Mouse (Mus musculus) MEL (cell line): Measurements from ENCODE around the gene Nt5c1a. TPM values are rescaled to one million over a fixed set of nuclear protein-coding genes. Genes with fewer than 3 reads are reported as not detected.

Experiments
- DNase-seq: peaks from one replicate; pipeline ENCODE4 v3.0.0; 2011; ENCODE audit warnings: low read depth, low spot score
- H3K27ac ChIP-seq: 2 replicates; pipeline ENCODE4 v1.5.1; 2012; ENCODE audit warnings: low read depth, mild to moderate bottlenecking, control low read depth, low read length, moderate library complexity; ENCODE audit not compliant: control insufficient read depth
- H3K27me3 ChIP-seq, 2 experiments: fragments of 150-350 bp in 1 of 2; sonication (generic) in 1 of 2; 2 replicates each; pipeline ENCODE4 v1.6.1; 2012; ENCODE audit warnings: low read length in 2 of 2, mild to moderate bottlenecking in 2 of 2, improper control_type of control experiment in 1 of 2, moderate library complexity in 1 of 2; ENCODE audit not compliant: insufficient read depth in 2 of 2, control insufficient read depth in 1 of 2
- H3K36me3 ChIP-seq, 2 experiments: 2 replicates each; pipeline ENCODE4 v1.6.1; 2012 to 2014; ENCODE audit warnings: low read length in 2 of 2, improper control_type of control experiment in 1 of 2, inconsistent platforms in 1 of 2, mild to moderate bottlenecking in 1 of 2; ENCODE audit not compliant: insufficient read depth in 2 of 2, control insufficient read depth in 1 of 2
- H3K4me1 ChIP-seq, 2 experiments: fragments of 150-350 bp in 1 of 2; sonication (generic) in 1 of 2; 2 replicates each; pipeline ENCODE4 v1.6.1; 2012; ENCODE audit warnings: low read length in 2 of 2, improper control_type of control experiment in 1 of 2, mild to moderate bottlenecking in 1 of 2; ENCODE audit not compliant: insufficient read depth in 2 of 2, control insufficient read depth in 1 of 2
- H3K4me3 ChIP-seq, 2 experiments: fragments of 150-350 bp in 1 of 2; sonication (generic) in 1 of 2; 2 replicates each; pipeline ENCODE4 v1.5.1; 2012; ENCODE audit warnings: low read depth in 2 of 2, low read length in 2 of 2, mild to moderate bottlenecking in 2 of 2, moderate library complexity in 2 of 2, control low read depth in 1 of 2, improper control_type of control experiment in 1 of 2; ENCODE audit not compliant: control insufficient read depth in 1 of 2, insufficient read depth in 1 of 2
- H3K79me2 ChIP-seq: 2 replicates; pipeline ENCODE4 v1.6.1; 2012; ENCODE audit warnings: mild to moderate bottlenecking, low read length, moderate library complexity; ENCODE audit not compliant: control insufficient read depth, poor library complexity, insufficient read depth
- H3K9ac ChIP-seq: 2 replicates; pipeline ENCODE4 v1.6.1; 2012; ENCODE audit warnings: low read depth, mild to moderate bottlenecking, control low read depth, low read length, moderate library complexity; ENCODE audit not compliant: control insufficient read depth, poor library complexity, severe bottlenecking
- H3K9me3 ChIP-seq: fragments of 150-350 bp; sonication (generic); replicated peaks from 2 replicates; pipeline ENCODE4 v1.6.1; 2012; ENCODE audit warnings: mild to moderate bottlenecking, low read length, improper control_type of control experiment, moderate library complexity; ENCODE audit not compliant: insufficient read depth
- CHD1 ChIP-seq: IDR thresholded peaks from 2 replicates; pipeline ENCODE4 v1.6.1; 2012; ENCODE audit warnings: low read depth, mild to moderate bottlenecking, inconsistent platforms, low read length, improper control_type of control experiment
- CTCF ChIP-seq, 3 experiments: IDR thresholded peaks in 2 of 3; conservative IDR thresholded peaks in 1 of 3; 2 replicates each; pipeline ENCODE4 v1.5.1; 2011 to 2012; ENCODE audit warnings: low read length in 3 of 3, low read depth in 2 of 3, mild to moderate bottlenecking in 2 of 3, improper control_type of control experiment in 1 of 3, inconsistent platforms in 1 of 3, mixed read lengths in 1 of 3, moderate library complexity in 1 of 3; ENCODE audit not compliant: control insufficient read depth in 1 of 3, insufficient read depth in 1 of 3, poor library complexity in 1 of 3, severe bottlenecking in 1 of 3
- ELF1 ChIP-seq: IDR thresholded peaks from 2 replicates; pipeline ENCODE4 v1.6.1; 2014; ENCODE audit warnings: low read depth, mild to moderate bottlenecking, inconsistent platforms, low read length, improper control_type of control experiment, moderate library complexity
- EP300 ChIP-seq, 2 experiments: IDR thresholded peaks; 2 replicates each; pipeline ENCODE4 v1.6.1; 2011; ENCODE audit warnings: improper control_type of control experiment in 2 of 2, low read length in 2 of 2, low read depth in 1 of 2, mild to moderate bottlenecking in 1 of 2
- ETS1 ChIP-seq: IDR thresholded peaks from 2 replicates; pipeline ENCODE4 v1.6.1; 2012; ENCODE audit warnings: low read depth, mild to moderate bottlenecking, inconsistent platforms, low read length, improper control_type of control experiment, moderate library complexity
- GABPA ChIP-seq: IDR thresholded peaks from 2 replicates; pipeline ENCODE4 v1.6.1; 2012; ENCODE audit warnings: low read depth, mild to moderate bottlenecking, inconsistent platforms, low read length, improper control_type of control experiment, moderate library complexity
- GATA1 ChIP-seq: IDR thresholded peaks from 2 replicates; pipeline ENCODE4 v1.6.1; 2011; ENCODE audit warnings: low read depth, low read length, improper control_type of control experiment
- JUND ChIP-seq: IDR thresholded peaks from 2 replicates; pipeline ENCODE4 v1.6.1; 2011; ENCODE audit warnings: low read depth, mild to moderate bottlenecking, improper control_type of control experiment, low read length
- KAT2A ChIP-seq: conservative IDR thresholded peaks from 2 replicates; pipeline ENCODE4 v1.6.1; 2012; ENCODE audit warnings: low read depth, low read length, improper control_type of control experiment, inconsistent platforms
- MAFK ChIP-seq: IDR thresholded peaks from 2 replicates; pipeline ENCODE4 v1.6.1; 2011; ENCODE audit warnings: low read depth, mild to moderate bottlenecking, low read length, improper control_type of control experiment, borderline replicate concordance
- MAX ChIP-seq: IDR thresholded peaks from 2 replicates; pipeline ENCODE4 v1.6.1; 2011; ENCODE audit warnings: low read length, improper control_type of control experiment
- MAZ ChIP-seq: IDR thresholded peaks from 2 replicates; pipeline ENCODE4 v1.6.1; 2012; ENCODE audit warnings: low read depth, mild to moderate bottlenecking, inconsistent platforms, low read length, improper control_type of control experiment
- MYB ChIP-seq: IDR thresholded peaks from 2 replicates; pipeline ENCODE4 v1.6.1; 2011; ENCODE audit warnings: mild to moderate bottlenecking, low read depth, low read length, improper control_type of control experiment
- NELFE ChIP-seq: IDR thresholded peaks from 2 replicates; pipeline ENCODE4 v1.6.1; 2011; ENCODE audit warnings: low read depth, low read length, improper control_type of control experiment
- POLR2AphosphoS2 ChIP-seq: IDR thresholded peaks from 2 replicates; pipeline ENCODE4 v1.6.1; 2011; ENCODE audit warnings: low read length, improper control_type of control experiment
- POLR2AphosphoS5 ChIP-seq: IDR thresholded peaks from 2 replicates; pipeline ENCODE4 v1.6.1; 2012; ENCODE audit warnings: low read depth, borderline replicate concordance, mild to moderate bottlenecking, inconsistent platforms, low read length, moderate library complexity, mixed read lengths
- RAD21 ChIP-seq: IDR thresholded peaks from 2 replicates; pipeline ENCODE4 v1.6.1; 2011; ENCODE audit warnings: mild to moderate bottlenecking, low read depth, low read length, improper control_type of control experiment
- RCOR1 ChIP-seq: IDR thresholded peaks from 2 replicates; pipeline ENCODE4 v1.6.1; 2012; ENCODE audit warnings: low read depth, mild to moderate bottlenecking, inconsistent platforms, low read length, improper control_type of control experiment
- SIN3A ChIP-seq: IDR thresholded peaks from 2 replicates; pipeline ENCODE4 v1.6.1; 2012; ENCODE audit warnings: low read length, improper control_type of control experiment, inconsistent platforms
- SMC3 ChIP-seq: IDR thresholded peaks from 2 replicates; pipeline ENCODE4 v1.6.1; 2011; ENCODE audit warnings: low read depth, low read length, improper control_type of control experiment
- TCF12 ChIP-seq: IDR thresholded peaks from 2 replicates; pipeline ENCODE4 v1.6.1; 2014; ENCODE audit warnings: low read depth, mild to moderate bottlenecking, inconsistent platforms, low read length, improper control_type of control experiment, moderate library complexity
- USF1 ChIP-seq: IDR thresholded peaks from 2 replicates; pipeline ENCODE4 v1.6.1; 2014; ENCODE audit warnings: low read depth, mild to moderate bottlenecking, inconsistent platforms, low read length, improper control_type of control experiment, moderate library complexity
- USF2 ChIP-seq, 2 experiments: IDR thresholded peaks; 2 replicates each; pipeline ENCODE4 v1.6.1; 2011 to 2012; ENCODE audit warnings: improper control_type of control experiment in 2 of 2, low read length in 2 of 2, borderline replicate concordance in 1 of 2, inconsistent platforms in 1 of 2, low read depth in 1 of 2, mild to moderate bottlenecking in 1 of 2; ENCODE audit not compliant: insufficient read depth in 1 of 2
- ZC3H11A ChIP-seq: IDR thresholded peaks from 2 replicates; pipeline ENCODE4 v1.6.1; 2012; ENCODE audit warnings: low read depth, mild to moderate bottlenecking, inconsistent platforms, low read length, improper control_type of control experiment
- ZKSCAN1 ChIP-seq: IDR thresholded peaks from 2 replicates; pipeline ENCODE4 v1.6.1; 2012; ENCODE audit warnings: low read depth, mild to moderate bottlenecking, inconsistent platforms, low read length, improper control_type of control experiment, moderate library complexity
- ZNF384 ChIP-seq: IDR thresholded peaks from 2 replicates; pipeline ENCODE4 v1.6.1; 2012; ENCODE audit warnings: low read depth, mild to moderate bottlenecking, inconsistent platforms, low read length, improper control_type of control experiment
- polyA plus RNA-seq, 2 experiments: library from polyadenylated mRNA; stranded (reverse) in 1 of 2; unstranded in 1 of 2; fragments of >175 nt in 1 of 2; fragments of >200 nt in 1 of 2; gene quantifications; 2 replicates each; pipeline versions ENCODE4 v1.2.1 to v1.2.4; 2012; ENCODE audit warnings: low replicate concordance in 2 of 2, low read depth in 1 of 2; ENCODE audit not compliant: insufficient read length in 2 of 2, insufficient read depth in 1 of 2, missing spikeins in 1 of 2
- total RNA-seq: library from RNA; depleted of rRNA; stranded (reverse); fragments of 300-350 nt; gene quantifications from 2 replicates; pipeline ENCODE4 v1.2.3, GENCODE M21; 2012

The Nt5c1a gene
- total and polyA plus RNA-seq, 3 experiments = not detected

GRCm38 (mm10) chr4:123228270-123228669 lies 27.0 kb downstream of the Nt5c1a start:
- Histone ChIP-seq H3K36me3 (no peaks in the 10 kb centered on the region), H3K4me1 (no peaks in the 10 kb centered on the region), H3K27me3 (peaks cover 0 to 20% of the 10 kb centered on the region in 2 experiments), H3K9ac (no peak overlapping the region), H3K4me3 (no peak overlapping the region), H3K27ac (no peak overlapping the region), H3K79me2 (no peaks in the 10 kb centered on the region), H3K9me3 (no peaks in the 10 kb centered on the region)
- DNase-seq = no peak
- no peak for TF ChIP-seq GABPA
- no peak for TF ChIP-seq GATA1
- TF ChIP-seq MAZ = no peak
- TF ChIP-seq CHD1 = no peak
- no peak for TF ChIP-seq SIN3A
- no peak for TF ChIP-seq KAT2A
- TF ChIP-seq ZNF384 = no peak
- TF ChIP-seq USF2 (IDR thresholded peaks at IDR 0.05; ENCODE audit: borderline replicate concordance in 1 of 2, insufficient read depth in 1 of 2, low read depth in 1 of 2, low read length in 2 of 2) = no peak
- TF ChIP-seq TCF12 = no peak
- no peak for TF ChIP-seq MAFK
- no peak for TF ChIP-seq ETS1
- no peak for TF ChIP-seq MYB
- TF ChIP-seq RAD21 = no peak

GRCm38 (mm10) chr4:123229166-123229565 lies 27.9 kb downstream of the Nt5c1a start:
- no peak for TF ChIP-seq ETS1
- TF ChIP-seq USF1 = no peak
- TF ChIP-seq ZC3H11A = no peak
- no peak for TF ChIP-seq EP300 (IDR thresholded peaks at IDR 0.05; ENCODE audit: low read depth in 1 of 2, low read length in 2 of 2)
- TF ChIP-seq GATA1 = no peak
- TF ChIP-seq MAX = no peak
- no peak for TF ChIP-seq POLR2AphosphoS2
- no peak for TF ChIP-seq JUND
- TF ChIP-seq POLR2AphosphoS5 = no peak
- TF ChIP-seq ELF1 = no peak
- no peak for TF ChIP-seq RCOR1
- no peak for TF ChIP-seq CTCF (IDR thresholded peaks at IDR 0.05 in 2 of 3, conservative IDR thresholded peaks at IDR 0.05 in 1 of 3; ENCODE audit: control insufficient read depth in 1 of 3, insufficient read depth in 1 of 3, low read depth in 2 of 3, low read length in 3 of 3, poor library complexity in 1 of 3, severe bottlenecking in 1 of 3)
- TF ChIP-seq RAD21 = no peak
- TF ChIP-seq SMC3 = no peak
- no peak for TF ChIP-seq KAT2A
- no peak for TF ChIP-seq CHD1
- no peak for TF ChIP-seq ZKSCAN1
- TF ChIP-seq NELFE = no peak
- no peak for TF ChIP-seq USF2 (IDR thresholded peaks at IDR 0.05; ENCODE audit: borderline replicate concordance in 1 of 2, insufficient read depth in 1 of 2, low read depth in 1 of 2, low read length in 2 of 2)
- no peak for DNase-seq
- Histone ChIP-seq H3K4me3 (no peak overlapping the region), H3K4me1 (no peaks in the 10 kb centered on the region), H3K79me2 (no peaks in the 10 kb centered on the region), H3K9me3 (no peaks in the 10 kb centered on the region), H3K9ac (no peak overlapping the region), H3K36me3 (no peaks in the 10 kb centered on the region), H3K27me3 (peaks cover 0 to 20% of the 10 kb centered on the region in 2 experiments), H3K27ac (no peak overlapping the region)
